In genomic region chr3:122417466-122417865, GRCm38 (mm10) we compare ENCODE assay signal across 21 mouse cellular contexts.
DNase-seq lines count a peak whose midpoint lies in the region; ATAC-seq and TF ChIP-seq lines count a peak whose summit lies in the region.
"Had no signal": no experiment of that assay in that cellular context is flagged by ENCODE, and none has a peak within 500 bp of the region (broad histone marks: within the 10 kb centered on the region; RNA-seq: fewer than 3 reads in every experiment).

No protein-coding gene starts in this region.

- no peak for TF ChIP-seq CTCF in intestine, postnatal 0 days (IDR thresholded peaks at IDR 0.05; ENCODE audit: low read depth)

- H3K9ac ChIP-seq in intestine, embryonic 16.5 days (ENCODE audit: low read depth, low read length) = 0 out of 2 replicates have a peak overlapping the region, but pooled peaks have one; percentile 14
- no peak overlapping the region for H3K9ac ChIP-seq in intestine, embryonic 15.5 days
- no peak overlapping the region for H3K9ac ChIP-seq in intestine, postnatal 0 days (ENCODE audit: low read depth, low read length)
- H3K9ac ChIP-seq: embryonic facial prominence, embryonic 13.5 days; forebrain, embryonic 12.5 days; heart, embryonic 15.5 days had no signal

- ATAC-seq in intestine, embryonic 16.5 days = no peak
- ATAC-seq in intestine, embryonic 15.5 days = no peak
- no peak for ATAC-seq in intestine, postnatal 0 days
- ATAC-seq: CD4-positive, CD25-positive, alpha-beta regulatory T cell, adult 4 months; forebrain, embryonic 16.5 days had no signal

- H3K4me2 ChIP-seq in intestine, embryonic 16.5 days (ENCODE audit: low read depth, low read length) = no peak overlapping the region
- no peak overlapping the region for H3K4me2 ChIP-seq in intestine, embryonic 15.5 days (replicated peaks)
- H3K4me2 ChIP-seq in intestine, postnatal 0 days (replicated peaks; ENCODE audit: low read depth) = no peak overlapping the region
- H3K4me2 ChIP-seq: embryonic facial prominence, embryonic 13.5 days; forebrain, embryonic 12.5 days; heart, embryonic 11.5 days; heart, embryonic 15.5 days had no signal

- H3K4me1 ChIP-seq in intestine, embryonic 16.5 days (ENCODE audit: control insufficient read depth, insufficient read depth, low read length) = 0 out of 2 replicates have a peak, but pooled peaks cover 18% of the 10 kb centered on the region
- H3K4me1 ChIP-seq in intestine, embryonic 15.5 days (replicated peaks) = peaks cover 14% of the 10 kb centered on the region
- no peaks in the 10 kb centered on the region; the same call in 1 of the 2 replicates for H3K4me1 ChIP-seq in intestine, postnatal 0 days (replicated peaks; ENCODE audit: control insufficient read depth, insufficient read depth, low read length)

- no peaks in the 10 kb centered on the region for H3K27me3 ChIP-seq in intestine, embryonic 16.5 days (replicated peaks; ENCODE audit: control insufficient read depth, insufficient read depth, low read length)
- no peaks in the 10 kb centered on the region for H3K27me3 ChIP-seq in intestine, embryonic 15.5 days (replicated peaks)
- no peaks in the 10 kb centered on the region for H3K27me3 ChIP-seq in intestine, postnatal 0 days (replicated peaks; ENCODE audit: control insufficient read depth, insufficient read depth, low read length)
- no peaks in the 10 kb centered on the region for H3K27me3 ChIP-seq in splenic B cell, adult 2 months (ENCODE audit: control insufficient read depth, insufficient read depth, low read length, poor library complexity, severe bottlenecking)

- no peak overlapping the region for H3K27ac ChIP-seq in intestine, embryonic 16.5 days (ENCODE audit: low read length)
- no peak overlapping the region for H3K27ac ChIP-seq in intestine, embryonic 15.5 days
- H3K27ac ChIP-seq in intestine, postnatal 0 days (ENCODE audit: low read depth, low read length) = peak overlapping the region; percentile 36
- H3K27ac ChIP-seq: embryonic facial prominence, embryonic 13.5 days; forebrain, embryonic 12.5 days; heart, adult 2 months; heart, embryonic 15.5 days had no signal

- peak; percentile 30 for DNase-seq in kidney, adult 9 months
- no peak for DNase-seq in kidney, postnatal 14 days
- DNase-seq in splenic B cell, adult 2 months (ENCODE audit: low read depth, low spot score) = peak; percentile 42
- no peak for DNase-seq in thymus, adult 18-20 months
- DNase-seq: adrenal gland, postnatal 14 days; B cell, adult 2 months; cerebellum, adult 11-12 months; cerebellum, adult 9-11 months; cerebellum, postnatal 36 days; gastrocnemius, postnatal 10 days; heart, adult 2 months; heart, postnatal 14 days had no signal

- WGBS in intestine, embryonic 16.5 days = 60% methylated on average over 11 of the region's 11 CpGs
- WGBS in intestine, embryonic 15.5 days = 59% methylated on average over 11 of the region's 11 CpGs
- 52% methylated on average over 11 of the region's 11 CpGs for WGBS in intestine, postnatal 0 days

- H3K36me3 ChIP-seq in intestine, embryonic 16.5 days (ENCODE audit: control insufficient read depth, insufficient read depth, low read length) = no peaks in the 10 kb centered on the region
- H3K36me3 ChIP-seq in intestine, embryonic 15.5 days = no peaks in the 10 kb centered on the region
- no peaks in the 10 kb centered on the region for H3K36me3 ChIP-seq in intestine, postnatal 0 days (ENCODE audit: control insufficient read depth, insufficient read depth)
- H3K36me3 ChIP-seq in splenic B cell, adult 2 months (ENCODE audit: control insufficient read depth, insufficient read depth, low read length, poor library complexity, severe bottlenecking) = no peaks in the 10 kb centered on the region
- H3K36me3 ChIP-seq: embryonic facial prominence, embryonic 13.5 days; forebrain, embryonic 12.5 days; heart, embryonic 15.5 days had no signal

- H3K9me3 ChIP-seq in intestine, embryonic 16.5 days (ENCODE audit: control insufficient read depth, low read length) = no peaks in the 10 kb centered on the region
- H3K9me3 ChIP-seq in intestine, embryonic 15.5 days = no peaks in the 10 kb centered on the region
- no peaks in the 10 kb centered on the region for H3K9me3 ChIP-seq in intestine, postnatal 0 days (ENCODE audit: control insufficient read depth)
- H3K9me3 ChIP-seq: embryonic facial prominence, embryonic 13.5 days; forebrain, embryonic 12.5 days; heart, embryonic 15.5 days had no signal

- H3K4me3 ChIP-seq in intestine, embryonic 16.5 days (ENCODE audit: low read length) = no peak overlapping the region
- no peak overlapping the region for H3K4me3 ChIP-seq in intestine, embryonic 15.5 days (replicated peaks)
- H3K4me3 ChIP-seq in intestine, postnatal 0 days (ENCODE audit: low read depth, low read length) = no peak overlapping the region
- H3K4me3 ChIP-seq: embryonic facial prominence, embryonic 13.5 days; forebrain, embryonic 12.5 days; heart, adult 2 months; heart, embryonic 15.5 days had no signal

Comparison
In these comparisons a context has a peak if more than half of its experiments do, and no peak if none do; other contexts are left out.
1. DNase-seq: peak in kidney, adult 9 months (single experiment) and splenic B cell, adult 2 months (single experiment); none in kidney, postnatal 14 days (single experiment) and thymus, adult 18-20 months (0 of 2).